Mouse (Mus musculus) gastrocnemius, adult 8-10 months (tissue): ENCODE results near the gene Mapk8ip1. TPM values are rescaled to one million over a fixed set of nuclear protein-coding genes. Genes with fewer than 3 reads are reported as not detected.

Source experiments
- DNase-seq, 2 experiments: peaks; one replicate each; pipeline ENCODE4 v3.0.0; 2022; ENCODE audit warnings: low spot score in 2 of 2
- total RNA-seq, 4 experiments: library from RNA; stranded (reverse); gene quantifications; 2 replicates each; pipeline ENCODE4 v1.2.4; 2022

Gene Mapk8ip1
- 1 to 10 TPM; 1.7 to 2.5 (median 2.3) TPM for total RNA-seq

DNA sequence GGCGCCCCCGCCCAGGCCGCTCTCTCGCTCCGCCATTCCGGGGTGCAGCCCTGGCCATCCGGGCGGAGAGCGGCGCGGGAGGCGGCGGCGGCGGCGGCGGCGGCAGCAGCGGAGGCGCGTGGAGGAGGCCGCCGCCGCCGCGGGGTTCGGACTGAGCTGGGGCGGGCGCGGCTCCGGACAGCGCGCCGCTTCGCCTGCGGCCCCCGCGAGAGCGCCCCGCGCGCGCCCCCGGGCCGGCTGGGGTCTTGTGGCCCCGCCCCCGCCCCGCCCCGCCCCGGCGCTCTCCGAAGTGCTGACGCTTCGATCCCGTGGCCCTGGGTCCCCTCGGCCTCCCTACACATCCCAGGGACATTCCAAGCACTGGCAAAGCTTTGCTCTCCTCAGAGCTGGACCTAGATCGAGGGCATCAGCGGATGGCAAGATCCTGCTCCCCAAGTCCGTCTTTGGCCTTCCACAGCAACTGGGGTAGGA, at the start of gene Mapk8ip1:
TSS of gene Mapk8ip1 (minus strand) at position 173 of the 471 bp plus-strand sequence.
- DNase-seq, result no peak

DNA sequence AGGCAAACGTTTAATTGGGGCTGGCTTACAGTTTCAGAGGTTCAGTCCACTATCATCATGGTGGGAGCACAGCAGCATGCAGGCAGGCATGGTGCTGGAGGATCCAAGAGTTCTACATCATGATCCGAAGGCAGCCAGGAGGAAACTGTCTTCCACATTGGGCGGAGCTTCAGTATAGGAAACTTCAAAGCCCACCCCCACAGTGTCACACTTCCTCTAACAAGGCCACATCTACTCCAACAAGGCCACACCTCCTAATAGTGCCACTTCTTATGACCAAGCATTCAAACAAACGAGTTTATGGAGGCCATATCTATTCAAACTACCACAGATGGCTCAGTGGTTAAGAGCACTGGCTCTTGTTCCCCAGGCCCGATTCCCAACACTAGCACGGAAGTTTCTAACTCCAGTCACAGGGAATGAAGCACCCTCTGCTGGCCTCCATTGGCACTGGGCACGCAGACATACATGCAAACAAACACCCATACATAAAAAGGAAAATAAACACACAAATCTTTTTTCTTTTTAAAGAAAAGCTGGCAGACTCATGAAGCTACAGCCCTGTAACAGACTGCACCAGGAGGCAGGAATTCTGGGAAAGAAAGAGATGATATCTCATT, 46.2 kb upstream of the Mapk8ip1 start:
- no peak for DNase-seq

- DNase-seq, result no peak
These were observed 45.6 kb upstream of the Mapk8ip1 start for GRCm38 (mm10) chr2:92446656-92447055.

GRCm38 (mm10) chr2:92445890-92446289, 44.8 kb upstream of the Mapk8ip1 start:
- DNase-seq, result no peak

- DNase-seq, result no peak
These were observed 43.3 kb upstream of the Mapk8ip1 start for GRCm38 (mm10) chr2:92444376-92444775.

DNA sequence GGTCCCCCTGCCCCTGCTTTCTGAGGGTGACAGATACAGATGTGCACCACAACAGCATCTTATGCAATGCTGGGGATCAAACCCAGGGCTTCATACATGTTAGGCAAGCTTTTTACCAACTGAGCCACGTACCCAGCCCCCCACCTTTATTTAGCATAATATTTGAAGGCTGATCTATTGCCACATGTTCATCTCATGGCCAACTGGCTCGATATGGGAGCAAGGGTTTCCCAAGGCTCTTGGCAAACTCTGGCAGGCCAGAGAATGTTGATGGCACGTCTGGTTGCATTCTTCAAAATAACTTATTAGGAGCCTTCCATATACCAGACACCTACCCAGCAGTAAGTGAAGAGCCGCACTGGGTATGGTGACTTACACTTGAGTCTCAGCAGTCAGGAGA, 42.2 kb upstream of the Mapk8ip1 start:
- no peak for DNase-seq

GRCm38 (mm10) chr2:92442419-92443001, 41.4 kb upstream of the Mapk8ip1 start:
- no peak for DNase-seq

- no peak for DNase-seq
These were observed 39.4 kb upstream of the Mapk8ip1 start for GRCm38 (mm10) chr2:92440432-92440831.

- no peak for DNase-seq
These were observed 37.5 kb upstream of the Mapk8ip1 start for GRCm38 (mm10) chr2:92438567-92438966.

DNA sequence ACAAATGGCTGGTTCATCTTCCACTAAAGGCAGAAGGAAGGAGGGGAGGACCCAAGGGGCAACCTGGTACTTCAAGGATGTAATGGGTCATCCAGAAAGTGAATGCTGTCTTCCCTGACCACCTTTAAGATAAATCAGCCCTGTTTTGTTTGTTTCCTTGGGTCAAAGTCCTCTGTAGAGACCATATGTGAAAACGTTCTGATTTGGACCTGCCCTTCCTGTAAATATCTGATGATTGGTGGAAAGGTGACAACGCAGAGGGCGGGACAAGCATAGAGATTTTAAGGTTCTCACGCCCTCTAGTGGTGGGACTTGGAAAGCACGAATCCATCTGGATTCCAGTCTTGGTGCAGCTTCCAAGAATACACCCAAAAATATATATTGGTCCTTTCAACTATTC, 36.8 kb upstream of the Mapk8ip1 start:
- peak; percentile 76 to 77 for DNase-seq

- no peak for DNase-seq
These were observed 36.3 kb upstream of the Mapk8ip1 start for GRCm38 (mm10) chr2:92437366-92437765.

DNA sequence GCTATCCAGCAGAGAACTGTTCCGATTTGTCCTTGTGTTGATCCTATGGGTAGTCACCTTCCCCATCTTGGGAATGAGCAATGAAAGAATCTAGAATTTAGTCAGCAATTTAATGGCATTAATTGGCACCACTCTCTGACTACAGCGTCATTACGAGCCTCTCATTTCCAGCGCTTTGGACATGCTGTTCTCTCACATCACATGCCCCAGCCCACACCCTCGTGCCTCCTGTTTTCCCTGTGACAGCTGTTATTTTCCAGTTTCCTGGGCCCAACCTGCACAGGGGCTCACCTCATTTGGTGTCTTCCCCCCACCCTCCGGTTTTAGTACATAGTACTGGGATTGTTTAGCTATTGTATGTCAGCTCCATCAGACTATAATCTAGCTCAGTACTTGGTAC, 34.0 kb upstream of the Mapk8ip1 start:
- no peak for DNase-seq

GRCm38 (mm10) chr2:92434375-92434745, 33.3 kb upstream of the Mapk8ip1 start:
- DNase-seq, result no peak

GRCm38 (mm10) chr2:92433578-92434374, 32.7 kb upstream of the Mapk8ip1 start, which contains the start of gene Cry2:
Cry2 (minus strand) TSS chr2:92434043.
- peak; percentile 99 for DNase-seq

DNA sequence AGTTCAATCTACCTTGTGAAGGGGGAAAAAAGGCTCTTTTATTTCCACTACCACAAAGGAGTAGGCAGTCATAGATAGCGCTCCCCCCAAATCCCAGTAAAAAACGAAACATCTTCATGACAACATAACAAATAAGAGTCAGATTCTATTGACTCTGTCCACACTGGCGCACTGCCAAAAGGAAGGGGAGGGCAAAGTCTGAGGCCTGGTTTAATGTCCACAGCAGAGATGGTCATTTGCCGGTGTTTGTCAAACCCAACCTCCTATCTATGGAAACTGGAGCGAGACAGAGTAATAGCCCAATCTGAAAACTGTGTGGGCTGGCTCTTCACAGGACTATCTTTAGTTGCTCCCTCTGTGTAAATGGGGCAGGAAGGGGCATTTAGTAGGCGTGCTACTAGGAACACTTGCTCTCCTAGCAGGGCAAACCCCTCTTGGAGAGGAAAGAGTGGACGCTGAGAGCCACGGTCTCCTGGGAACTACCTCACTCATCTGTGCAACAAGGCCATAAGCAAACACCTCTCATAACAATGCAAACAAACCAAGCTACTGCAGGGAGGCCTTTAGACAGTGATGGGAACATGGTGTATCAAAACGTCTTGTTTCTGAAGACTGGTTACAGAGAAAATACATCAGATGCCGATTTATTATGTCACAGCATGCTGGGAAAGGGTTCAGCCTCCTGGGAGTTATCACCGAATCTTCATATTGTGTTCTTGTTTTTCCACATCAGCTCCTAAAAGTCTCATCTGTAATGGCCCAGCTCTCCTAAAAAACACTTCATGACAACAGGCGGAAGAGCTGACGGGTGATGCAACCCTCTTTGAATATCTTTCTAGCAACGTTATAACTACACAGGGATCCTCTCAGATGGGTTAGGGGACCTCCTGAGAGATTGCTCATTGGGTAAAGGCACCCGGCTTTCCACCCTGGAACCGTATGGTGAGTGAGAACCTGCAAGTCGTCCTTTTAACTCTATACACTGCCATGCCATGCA, 31.5 kb upstream of the Mapk8ip1 start:
- no peak for DNase-seq

- no peak for DNase-seq
These were observed 30.6 kb upstream of the Mapk8ip1 start for GRCm38 (mm10) chr2:92431611-92432179.

- peak; percentile 52 to 71 for DNase-seq
These were observed 29.9 kb upstream of the Mapk8ip1 start for GRCm38 (mm10) chr2:92430723-92431541.

DNA sequence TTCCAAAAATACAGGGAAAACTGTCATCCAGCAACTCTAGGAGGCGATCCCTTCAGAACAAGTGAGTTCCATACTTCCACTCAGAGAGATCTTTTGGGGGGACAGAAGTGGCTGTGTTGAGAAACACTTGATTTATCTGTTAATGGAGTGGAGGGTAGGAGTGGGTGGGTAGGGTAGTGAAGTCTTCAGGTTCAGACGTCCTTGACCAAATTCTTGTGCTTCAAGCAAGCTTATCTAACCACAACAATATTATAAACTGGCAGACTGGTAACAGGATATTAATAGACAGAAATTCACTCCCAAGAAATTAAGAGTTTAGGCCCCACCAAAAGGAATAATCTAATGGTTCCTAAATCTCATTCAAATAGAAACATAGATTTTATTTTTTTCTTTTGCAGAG, 29.0 kb upstream of the Mapk8ip1 start:
- DNase-seq, result no peak

- peak; percentile 62 to 63 for DNase-seq
These were observed 26.8 kb upstream of the Mapk8ip1 start for GRCm38 (mm10) chr2:92427882-92428281.

DNA sequence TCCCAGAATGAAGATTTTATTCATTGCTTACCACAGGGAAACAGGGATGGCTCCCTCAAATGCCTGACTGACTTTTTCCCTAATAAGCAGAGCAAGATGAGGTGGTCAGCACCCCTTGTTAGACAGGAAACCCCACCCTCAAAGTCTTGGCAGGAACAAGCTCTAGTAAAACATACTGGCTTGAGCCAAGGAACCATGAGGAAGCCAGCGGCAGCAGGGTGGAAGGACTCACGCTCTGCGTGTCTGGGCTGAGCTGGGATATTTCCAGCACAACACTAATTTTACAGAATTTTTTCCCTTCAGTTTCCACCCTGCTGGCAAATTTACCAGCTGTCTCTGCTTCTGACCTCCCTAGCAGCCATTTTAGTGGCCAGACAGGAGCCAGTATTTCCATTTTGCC, 25.4 kb upstream of the Mapk8ip1 start:
- DNase-seq, result peak in 1 of 2 experiments; percentile 24
